Mouse (Mus musculus) limb, embryonic 13.5 days (tissue): ENCODE data around the gene Rnh1. TPM values are rescaled to one million over a fixed set of nuclear protein-coding genes. Genes with fewer than 3 reads are reported as not detected.

ENCODE experiments used
- ATAC-seq: fragments of 200-750 bp; cut with Nextera tagmentation; 2 replicates; pipeline ENCODE4 v1.8.0; 2017; ENCODE audit warnings: low read depth, moderate number of reproducible peaks, moderate TSS enrichment; ENCODE audit not compliant: low FRiP score
- H3K27ac ChIP-seq: fragments of 300-500 bp; sonication (generic); 2 replicates; pipeline ENCODE4 v1.5.1; 2015; ENCODE audit warnings: inconsistent platforms, mild to moderate bottlenecking, moderate library complexity
- H3K27me3 ChIP-seq: fragments of 300-500 bp; sonication (generic); 2 replicates; pipeline ENCODE4 v1.6.1; 2015; ENCODE audit warnings: mild to moderate bottlenecking, inconsistent platforms
- H3K36me3 ChIP-seq: fragments of 300-500 bp; sonication (generic); 2 replicates; pipeline ENCODE4 v1.6.1; 2015; ENCODE audit warnings: inconsistent platforms, mild to moderate bottlenecking, moderate library complexity
- H3K4me1 ChIP-seq: fragments of 300-500 bp; sonication (generic); 2 replicates; pipeline ENCODE4 v1.6.1; 2015; ENCODE audit warnings: inconsistent platforms
- H3K4me2 ChIP-seq: fragments of 300-500 bp; sonication (generic); replicated peaks from 2 replicates; pipeline ENCODE4 v1.6.1; 2015; ENCODE audit warnings: inconsistent platforms, mild to moderate bottlenecking, moderate library complexity
- H3K4me3 ChIP-seq: fragments of 300-500 bp; sonication (generic); 2 replicates; pipeline ENCODE4 v1.5.1; 2015; ENCODE audit warnings: moderate library complexity, mild to moderate bottlenecking, inconsistent platforms
- H3K9ac ChIP-seq: fragments of 300-500 bp; sonication (generic); 2 replicates; pipeline ENCODE4 v1.6.1; 2015; ENCODE audit warnings: mild to moderate bottlenecking, inconsistent platforms
- H3K9me3 ChIP-seq: fragments of 300-500 bp; sonication (generic); 2 replicates; pipeline ENCODE4 v1.6.1; 2016; ENCODE audit warnings: inconsistent platforms
- WGBS: fragments of 180-500 bp; shearing (Covaris S2); methylation state at CpG from one replicate; pipeline ENCODE4 v1.1.7; 2015; 5-methylcytosine and 5-hydroxymethylcytosine counted together
- polyA plus RNA-seq: library from polyadenylated mRNA; unstranded; fragments of >200 nt; fragmentation: Nextera tagmentation; extraction: Ambion mirVana; gene quantifications from 2 replicates; pipeline ENCODE4 v1.2.1, GENCODE M21; 2015

Gene Rnh1
- polyA plus RNA-seq, 1 experiment from 2014 or later = 118 TPM

- ATAC-seq = no peak
- no peaks in the 10 kb centered on the region for H3K9me3 ChIP-seq
- 84% methylated on average over 6 of the region's 6 CpGs for WGBS
These were observed 25.6 kb downstream of the Rnh1 start for GRCm38 (mm10) chr7:141147044-141147443.

DNA sequence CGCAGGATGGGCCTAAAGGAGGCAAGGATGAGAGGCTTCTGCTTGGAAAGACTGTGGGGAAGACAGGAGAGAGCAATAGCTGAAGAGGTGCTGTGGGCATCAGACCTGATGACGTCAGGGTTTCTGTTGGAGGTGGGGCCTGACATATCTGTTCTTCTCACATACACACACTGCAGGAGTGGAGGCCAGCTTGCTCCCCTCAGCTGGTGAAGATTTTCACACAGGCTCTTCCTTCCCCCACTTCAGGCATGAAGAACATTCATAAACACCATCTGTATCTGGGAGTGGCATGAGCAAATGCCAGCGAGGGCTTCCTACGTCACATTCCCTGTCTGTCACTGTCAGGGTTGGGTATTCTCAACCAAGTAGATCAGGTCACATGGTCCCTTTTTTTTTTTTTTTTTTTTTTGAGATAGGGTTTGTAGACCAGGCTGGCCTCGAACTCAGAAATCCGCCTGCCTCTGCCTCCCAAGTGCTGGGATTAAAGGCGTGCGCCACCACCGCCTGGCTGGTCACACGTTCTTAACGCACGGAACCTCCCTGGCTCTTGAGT is 26.5 kb downstream of the Rnh1 start:
- Histone ChIP-seq H3K36me3 (peaks cover 80% of the 10 kb centered on the region), H3K4me1 (no peaks in the 10 kb centered on the region), H3K4me2 (no peak overlapping the region), H3K9ac (no peak overlapping the region), H3K27me3 (no peaks in the 10 kb centered on the region), H3K4me3 (no peak overlapping the region), H3K9me3 (no peaks in the 10 kb centered on the region), H3K27ac (no peak overlapping the region)
- ATAC-seq = no peak
- 96% methylated on average over 12 of the region's 12 CpGs for WGBS

More at GRCm38 (mm10) chr7:141147044-141147443, 25.6 kb downstream of the Rnh1 start:
- H3K36me3 ChIP-seq = peaks cover 84% of the 10 kb centered on the region
- H3K4me3 ChIP-seq = no peak overlapping the region
- H3K27ac ChIP-seq = no peak overlapping the region
- H3K9ac ChIP-seq = no peak overlapping the region
- H3K27me3 ChIP-seq = no peaks in the 10 kb centered on the region
- H3K4me2 ChIP-seq = no peak overlapping the region
- H3K4me1 ChIP-seq = no peaks in the 10 kb centered on the region

DNA sequence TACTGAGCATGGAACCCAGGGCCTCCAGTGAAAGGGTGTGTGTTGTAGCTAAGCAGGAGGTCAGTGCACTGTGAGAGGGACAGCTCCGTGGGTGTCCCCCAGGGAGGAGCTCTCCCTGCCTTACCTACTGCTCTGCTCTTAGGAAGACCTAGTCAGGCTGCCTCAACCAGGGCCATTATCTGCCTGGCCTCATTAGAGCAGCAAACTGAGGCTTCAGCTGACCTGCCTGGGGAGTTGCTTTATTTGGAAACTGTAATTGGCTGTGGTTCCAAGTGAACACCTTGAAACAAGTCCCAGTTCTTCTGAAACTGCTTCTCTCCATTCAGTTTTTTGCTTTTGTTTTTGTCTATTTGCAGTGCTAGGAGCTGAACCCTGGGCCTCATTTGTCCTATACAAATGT is 27.3 kb downstream of the Rnh1 start:
- no peaks in the 10 kb centered on the region for H3K9me3 ChIP-seq
- peaks cover 77% of the 10 kb centered on the region for H3K36me3 ChIP-seq
- H3K4me1 ChIP-seq = no peaks in the 10 kb centered on the region
- 81% methylated on average over 1 of the region's 1 CpGs for WGBS
- H3K4me2 ChIP-seq = no peak overlapping the region
- H3K4me3 ChIP-seq = no peak overlapping the region
- H3K27me3 ChIP-seq = no peaks in the 10 kb centered on the region
- ATAC-seq = no peak
- H3K9ac ChIP-seq = no peak overlapping the region
- H3K27ac ChIP-seq = no peak overlapping the region

- Histone ChIP-seq H3K4me2 (no peak overlapping the region), H3K27me3 (no peaks in the 10 kb centered on the region), H3K9me3 (no peaks in the 10 kb centered on the region), H3K4me3 (no peak overlapping the region), H3K27ac (no peak overlapping the region), H3K36me3 (peaks cover 83% of the 10 kb centered on the region), H3K9ac (no peak overlapping the region), H3K4me1 (no peaks in the 10 kb centered on the region)
- 85% methylated on average over 3 of the region's 3 CpGs for WGBS
- ATAC-seq = no peak
These were observed 28.0 kb downstream of the Rnh1 start for GRCm38 (mm10) chr7:141144650-141145049.

DNA sequence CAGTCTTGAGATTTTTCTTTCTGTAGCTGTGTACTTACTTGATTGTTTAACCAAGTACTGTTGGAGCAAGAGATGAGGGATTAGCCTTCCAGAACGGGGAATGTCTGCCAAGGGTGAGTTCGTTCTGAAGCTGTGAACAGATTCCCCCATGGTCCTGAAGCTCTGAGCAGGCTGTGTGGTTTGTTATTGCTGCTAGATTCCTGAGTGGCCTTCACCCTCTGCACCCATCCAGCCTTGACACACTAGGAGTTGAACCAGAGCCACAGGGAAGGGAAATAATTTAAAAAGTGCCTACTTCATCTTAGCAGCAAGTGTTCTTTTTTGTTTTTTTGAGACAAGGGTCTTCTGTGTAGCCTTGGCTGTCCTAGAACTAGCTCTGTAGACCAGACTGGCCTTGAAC is 28.8 kb downstream of the Rnh1 start:
- no peaks in the 10 kb centered on the region for H3K9me3 ChIP-seq
- ATAC-seq = no peak
- H3K4me2 ChIP-seq = no peak overlapping the region
- H3K36me3 ChIP-seq = peaks cover 88% of the 10 kb centered on the region
- WGBS = 93% methylated on average over 2 of the region's 2 CpGs
- no peak overlapping the region for H3K9ac ChIP-seq
- no peak overlapping the region for H3K27ac ChIP-seq
- no peak overlapping the region for H3K4me3 ChIP-seq
- no peaks in the 10 kb centered on the region for H3K27me3 ChIP-seq
- H3K4me1 ChIP-seq = no peaks in the 10 kb centered on the region

GRCm38 (mm10) chr7:141143112-141143511 is 29.5 kb downstream of the Rnh1 start:
- Histone ChIP-seq H3K9ac (no peak overlapping the region), H3K4me2 (no peak overlapping the region), H3K4me1 (no peaks in the 10 kb centered on the region), H3K9me3 (no peaks in the 10 kb centered on the region), H3K27me3 (no peaks in the 10 kb centered on the region), H3K4me3 (no peak overlapping the region), H3K27ac (no peak overlapping the region), H3K36me3 (peaks cover 90% of the 10 kb centered on the region)
- no peak for ATAC-seq
- WGBS = 45% methylated on average over 5 of the region's 5 CpGs

DNA sequence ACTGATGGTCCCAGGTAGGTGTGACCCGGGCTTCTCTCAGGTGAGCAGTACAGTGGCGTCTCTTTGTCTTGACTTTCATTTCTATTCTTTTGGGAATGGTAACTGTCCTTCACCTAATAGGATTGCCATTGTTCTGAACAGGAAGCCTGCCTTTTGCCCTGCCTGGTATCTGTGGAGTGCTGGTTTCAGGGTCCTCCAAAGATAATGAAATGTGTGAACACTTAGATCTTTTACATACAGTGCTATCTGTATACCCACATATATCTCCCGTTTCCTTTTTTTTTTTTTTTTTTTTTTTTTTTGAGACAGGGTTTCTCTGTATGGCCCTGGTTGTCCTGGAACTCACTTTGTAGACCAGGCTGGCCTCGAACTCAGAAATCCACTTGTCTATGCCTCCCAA is 31.3 kb downstream of the Rnh1 start:
- Histone ChIP-seq H3K4me3 (no peak overlapping the region), H3K36me3 (peaks cover 90% of the 10 kb centered on the region), H3K9ac (no peak overlapping the region), H3K4me2 (no peak overlapping the region), H3K27ac (no peak overlapping the region), H3K27me3 (no peaks in the 10 kb centered on the region), H3K9me3 (no peaks in the 10 kb centered on the region), H3K4me1 (no peaks in the 10 kb centered on the region)
- no peak for ATAC-seq
- 88% methylated on average over 4 of the region's 4 CpGs for WGBS

DNA sequence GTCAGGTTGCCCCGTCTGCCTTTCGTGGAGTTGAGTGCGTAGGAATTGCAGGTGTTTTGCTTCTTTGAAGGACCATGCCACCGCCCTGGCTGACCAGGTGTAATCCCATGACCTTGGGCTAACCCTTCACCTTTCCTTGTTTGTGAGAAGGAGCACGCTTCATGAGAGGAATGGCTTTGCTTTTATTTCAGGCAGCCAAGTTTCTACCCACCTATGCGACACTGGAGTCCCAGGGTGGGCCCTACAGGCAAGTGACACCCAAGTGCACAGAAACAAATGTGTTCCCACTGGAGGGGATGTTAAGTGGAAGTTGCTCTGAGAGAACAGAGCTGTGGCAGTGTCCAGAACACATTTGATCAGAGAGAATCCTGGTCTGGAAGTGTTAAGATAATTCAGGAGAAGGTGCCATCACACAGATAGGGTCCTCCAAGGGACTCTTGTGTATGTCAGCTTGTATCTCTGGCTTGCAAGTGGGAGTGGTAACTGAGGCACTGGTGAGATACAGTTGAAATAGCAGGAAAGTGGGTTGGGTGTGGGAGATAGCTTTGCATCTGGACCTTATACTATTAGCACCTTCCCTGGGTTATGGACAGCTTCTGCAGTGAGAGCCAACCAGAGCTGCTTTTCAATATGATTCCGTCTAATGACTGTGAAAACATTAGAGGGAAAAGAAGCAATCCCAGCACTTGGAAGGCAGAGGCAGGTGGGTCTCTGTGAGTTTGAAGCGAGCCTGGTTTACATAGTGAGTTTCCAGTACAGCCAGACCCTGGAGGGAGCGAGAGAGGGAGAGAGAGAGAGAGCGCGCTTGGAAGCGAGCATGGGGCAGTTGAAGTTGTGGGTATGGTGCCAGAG is 40.5 kb downstream of the Rnh1 start:
- peak overlapping the region; percentile 89 for H3K4me2 ChIP-seq

DNA sequence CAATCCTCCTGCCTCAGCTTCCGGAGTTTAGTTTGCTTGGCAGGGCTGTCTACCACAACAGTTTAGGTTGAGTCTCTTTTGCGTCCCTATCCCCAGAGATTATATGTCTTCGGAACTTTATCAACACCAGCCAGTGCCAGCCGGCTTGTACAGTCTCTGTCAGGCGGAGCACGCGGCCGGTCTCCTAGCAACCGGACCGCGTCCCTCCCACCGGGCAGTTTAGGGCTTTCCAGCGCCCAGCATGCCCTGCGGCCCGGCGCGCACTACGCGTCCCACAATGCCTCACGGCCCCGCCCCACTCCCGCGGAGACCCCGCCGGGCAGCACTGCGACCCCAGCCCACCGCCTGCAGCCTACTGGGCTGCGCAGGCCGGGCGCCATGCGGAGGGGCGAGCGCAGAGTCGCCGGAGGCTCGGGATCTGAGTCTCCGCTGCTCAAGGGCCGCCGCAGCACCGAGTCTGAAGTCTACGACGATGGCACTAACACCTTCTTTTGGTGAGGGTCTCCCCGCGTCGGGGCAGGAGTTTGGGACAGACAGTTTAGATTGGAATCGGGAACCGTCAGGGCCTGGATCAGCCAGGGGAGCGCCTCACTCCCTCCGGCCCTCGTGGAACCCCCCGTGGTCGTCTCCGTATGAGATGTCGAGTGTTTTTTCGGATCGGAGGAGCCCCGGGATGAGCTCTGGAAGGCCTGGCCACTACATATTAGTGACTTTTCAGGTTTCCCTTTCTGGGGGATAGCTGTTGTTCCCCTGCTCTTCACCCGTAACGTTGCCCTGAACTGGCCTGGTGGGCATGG is 41.4 kb downstream of the Rnh1 start:
- peak overlapping the region; percentile 89 for H3K4me3 ChIP-seq
- peaks cover 18% of the 10 kb centered on the region for H3K36me3 ChIP-seq
- WGBS = under 1% methylated on average over 59 of the region's 59 CpGs
- ATAC-seq = peak; percentile 97
- H3K27me3 ChIP-seq = no peaks in the 10 kb centered on the region
- H3K4me2 ChIP-seq = peak overlapping the region; percentile 89
- H3K4me1 ChIP-seq = peaks cover 20% of the 10 kb centered on the region
- H3K27ac ChIP-seq = no peak overlapping the region
- H3K9me3 ChIP-seq = no peaks in the 10 kb centered on the region
- H3K9ac ChIP-seq = peak overlapping the region; percentile 93

More for the DNA sequence above, 40.5 kb downstream of the Rnh1 start:
- no peak for ATAC-seq
- Histone ChIP-seq H3K4me3 (peak overlapping the region; percentile 89), H3K4me1 (peaks cover 20% of the 10 kb centered on the region), H3K27ac (no peak overlapping the region), H3K9me3 (no peaks in the 10 kb centered on the region), H3K27me3 (no peaks in the 10 kb centered on the region), H3K9ac (peak overlapping the region; percentile 93), H3K36me3 (peaks cover 27% of the 10 kb centered on the region)
- WGBS = 56% methylated on average over 12 of the region's 12 CpGs

DNA sequence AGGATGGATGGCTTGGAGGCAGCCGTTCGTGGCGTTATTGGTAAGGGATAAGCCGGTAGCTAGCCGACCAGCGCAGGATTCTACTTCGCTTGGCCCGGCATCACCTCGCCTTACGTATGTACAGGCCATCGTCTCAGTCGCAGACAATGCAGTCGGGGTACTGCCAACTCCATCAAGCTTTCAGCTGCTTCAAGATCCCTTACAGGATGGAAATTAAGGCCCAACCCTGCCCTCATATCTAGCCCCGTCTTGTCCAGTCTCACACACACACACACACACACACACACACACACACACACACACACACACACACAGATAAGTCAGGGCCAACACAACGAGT is 49.2 kb downstream of the Rnh1 start:
- Histone ChIP-seq H3K9ac (peak overlapping the region; percentile 76), H3K27ac (peak overlapping the region; percentile 83), H3K27me3 (no peaks in the 10 kb centered on the region), H3K9me3 (no peaks in the 10 kb centered on the region), H3K4me2 (peak overlapping the region; percentile 76), H3K4me3 (peak overlapping the region; percentile 60), H3K36me3 (no peaks in the 10 kb centered on the region), H3K4me1 (peaks cover 4% of the 10 kb centered on the region)
- WGBS = 2% methylated on average over 15 of the region's 15 CpGs
- ATAC-seq = no peak

DNA sequence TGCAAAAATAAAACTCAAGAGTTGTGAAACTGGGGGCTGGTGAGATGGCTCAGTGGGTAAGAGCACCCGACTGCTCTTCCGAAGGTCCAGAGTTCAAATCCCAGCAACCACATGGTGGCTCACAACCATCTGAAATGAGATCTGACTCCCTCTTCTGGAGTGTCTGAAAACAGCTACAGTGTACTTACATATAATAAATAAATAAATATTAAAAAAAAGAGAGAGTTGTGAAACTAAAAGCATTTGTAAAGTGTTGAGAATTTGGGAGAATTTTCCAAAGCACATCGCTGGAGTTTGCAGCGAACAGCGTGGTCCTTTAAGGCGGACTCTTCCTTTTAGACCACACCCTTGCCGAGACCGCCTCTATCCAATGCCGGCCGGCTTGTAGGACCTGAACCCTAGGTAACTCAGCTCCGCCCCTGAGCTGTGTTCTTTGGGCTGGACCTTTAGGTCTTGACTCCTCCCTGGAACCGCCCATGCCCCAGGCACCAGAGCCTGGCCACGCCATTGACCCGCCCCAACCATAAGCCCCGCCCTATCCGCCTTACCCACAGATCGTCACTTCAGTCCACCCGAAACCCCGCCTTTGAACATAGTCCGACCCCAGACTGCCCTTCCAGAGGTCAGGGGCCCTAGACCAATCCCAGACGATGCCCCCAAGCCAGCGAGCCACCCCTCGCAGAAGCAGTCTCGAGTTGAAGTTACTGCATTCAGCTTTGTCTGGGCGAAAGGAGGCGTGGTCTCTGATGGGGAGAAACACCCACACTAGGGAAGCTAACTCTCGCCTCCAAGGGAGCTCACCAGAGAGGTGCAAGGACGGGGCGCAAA is 49.8 kb downstream of the Rnh1 start:
- Histone ChIP-seq H3K9me3 (no peaks in the 10 kb centered on the region), H3K4me2 (peak overlapping the region; percentile 76), H3K27me3 (peaks cover 5% of the 10 kb centered on the region; the same call in 1 of the 2 replicates), H3K4me3 (peak overlapping the region; percentile 60), H3K36me3 (no peaks in the 10 kb centered on the region), H3K9ac (peak overlapping the region; percentile 76), H3K4me1 (peaks cover 4% of the 10 kb centered on the region), H3K27ac (peak overlapping the region; percentile 83)
- WGBS = 1% methylated on average over 29 of the region's 29 CpGs
- peak; percentile 99 for ATAC-seq
